Mouse (Mus musculus) stomach, embryonic 14.5 days (tissue): ENCODE results near the gene Hist1h3h. TPM values are rescaled to one million over a fixed set of nuclear protein-coding genes. Genes with fewer than 3 reads are reported as not detected.
"Not testable (repeated sequence)": the region's sequence is repeated elsewhere in the genome, so short reads cannot be mapped to it uniquely, and the experiment has no call there.

ENCODE experiments used
- ATAC-seq: fragments of 200-750 bp; cut with Nextera tagmentation; 2 replicates; pipeline ENCODE4 v1.8.0; 2017; ENCODE audit warnings: low read depth, moderate TSS enrichment; ENCODE audit not compliant: insufficient number of reproducible peaks, insufficient read depth, low FRiP score
- H3K27ac ChIP-seq: fragments of 300-500 bp; sonication (generic); 2 replicates; pipeline ENCODE4 v1.5.1; 2014; ENCODE audit warnings: mild to moderate bottlenecking, low read length, moderate library complexity, mixed read lengths
- H3K27me3 ChIP-seq: fragments of 300-500 bp; sonication (generic); 2 replicates; pipeline ENCODE4 v1.6.1; 2014; ENCODE audit warnings: low read length, control low read depth, mixed read lengths; ENCODE audit not compliant: control insufficient read depth, insufficient read depth
- H3K36me3 ChIP-seq: fragments of 300-500 bp; sonication (generic); 2 replicates; pipeline ENCODE4 v1.6.1; 2014; ENCODE audit warnings: mild to moderate bottlenecking, control low read depth, low read length, moderate library complexity, mixed read lengths; ENCODE audit not compliant: control insufficient read depth, insufficient read depth
- H3K4me1 ChIP-seq: fragments of 300-500 bp; sonication (generic); 2 replicates; pipeline ENCODE4 v1.6.1; 2014; ENCODE audit warnings: low read length, control low read depth, mixed read lengths; ENCODE audit not compliant: control insufficient read depth, insufficient read depth
- H3K4me2 ChIP-seq: fragments of 300-500 bp; sonication (generic); replicated peaks from 2 replicates; pipeline ENCODE4 v1.6.1; 2014; ENCODE audit warnings: low read depth, low read length, control low read depth
- H3K4me3 ChIP-seq: fragments of 300-500 bp; sonication (generic); 2 replicates; pipeline ENCODE4 v1.5.1; 2014; ENCODE audit warnings: low read depth, low read length, control low read depth
- H3K9ac ChIP-seq: fragments of 300-500 bp; sonication (generic); replicated peaks from 2 replicates; pipeline ENCODE4 v1.6.1; 2014; ENCODE audit warnings: low read depth, mild to moderate bottlenecking, control low read depth, low read length, moderate library complexity, mixed read lengths
- H3K9me3 ChIP-seq: fragments of 300-500 bp; sonication (generic); 2 replicates; pipeline ENCODE4 v1.6.1; 2016; ENCODE audit warnings: low read depth, low read length, control low read depth; ENCODE audit not compliant: control insufficient read depth
- WGBS: fragments of 180-500 bp; shearing (Covaris S2); extraction: QIAGEN DNeasy Blood & Tissue Kit; methylation state at CpG from one replicate; pipeline ENCODE4 v1.1.7; 2014; 5-methylcytosine and 5-hydroxymethylcytosine counted together
- microRNA-seq: library from miRNA; unstranded; fragments of <30 nt; microRNA quantifications from one replicate; pipeline ENCODE4, GENCODE M21; 2016
- polyA plus RNA-seq: library from polyadenylated mRNA; unstranded; fragments of >200 nt; fragmentation: Nextera tagmentation; extraction: Ambion mirVana; gene quantifications from 2 replicates; pipeline ENCODE4 v1.2.1, GENCODE M21; 2014

Gene Hist1h3h
- polyA plus RNA-seq, 1 experiment from 2014 or later, result 13.1 TPM

DNA sequence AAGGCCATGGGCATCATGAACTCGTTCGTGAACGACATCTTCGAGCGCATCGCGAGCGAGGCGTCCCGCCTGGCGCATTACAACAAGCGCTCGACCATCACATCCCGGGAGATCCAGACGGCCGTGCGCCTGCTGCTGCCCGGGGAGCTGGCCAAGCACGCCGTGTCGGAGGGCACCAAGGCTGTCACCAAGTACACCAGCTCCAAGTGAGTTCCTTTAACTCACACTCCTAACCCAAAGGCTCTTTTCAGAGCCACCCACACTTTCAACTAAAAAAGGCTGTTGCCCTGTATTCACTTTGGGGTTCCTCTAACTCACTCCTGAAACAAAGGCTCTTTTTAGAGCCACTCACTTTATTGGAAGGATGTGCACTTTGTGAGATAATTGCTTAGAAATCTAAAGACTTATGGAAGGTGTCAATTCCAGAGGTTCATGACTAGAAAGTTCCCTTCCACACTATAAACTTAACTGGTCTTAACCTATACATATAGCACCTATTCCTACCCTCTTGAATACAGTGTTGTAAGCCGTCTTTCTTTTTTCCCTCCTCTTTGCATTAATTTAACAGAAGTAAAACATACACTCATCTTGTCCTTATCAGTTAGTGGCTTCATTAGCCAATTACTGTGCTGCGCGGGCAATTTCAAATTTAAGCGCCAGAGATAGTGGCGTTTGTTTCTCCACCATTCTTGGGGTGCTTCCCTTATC lies 37.0 kb downstream of the Hist1h3h start:
- H3K4me2 ChIP-seq, result peak overlapping the region; percentile 62
- not testable (repeated sequence) for H3K36me3 ChIP-seq, H3K4me1 ChIP-seq, ATAC-seq, H3K9me3 ChIP-seq, H3K27me3 ChIP-seq
- H3K27ac ChIP-seq, result peak overlapping the region; percentile 91
- 0% methylated on average over 22 of the region's 26 CpGs for WGBS
- H3K9ac ChIP-seq, result peak overlapping the region; percentile 40
- H3K4me3 ChIP-seq, result peak overlapping the region; percentile 45

DNA sequence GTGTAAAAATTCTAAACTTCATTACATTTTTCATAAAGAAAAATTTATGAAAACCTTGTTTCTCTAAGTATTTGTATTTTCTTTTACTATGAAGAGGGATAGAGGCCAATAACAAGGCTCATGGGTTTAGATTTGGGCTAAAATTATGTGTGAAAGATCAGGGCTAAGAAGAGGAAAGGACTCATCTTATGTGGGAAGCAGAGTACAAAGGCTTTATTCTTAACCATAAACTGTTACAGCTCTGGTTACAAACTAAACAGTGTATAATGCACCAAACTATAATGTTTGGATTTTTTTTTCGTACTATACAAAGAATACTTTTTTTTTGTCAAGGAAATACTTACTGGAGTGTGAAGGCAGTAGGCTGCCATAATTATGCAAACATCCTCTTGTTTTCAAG lies 38.2 kb downstream of the Hist1h3h start:
- Histone ChIP-seq H3K36me3 (no peaks in the 10 kb centered on the region), H3K27ac (no peak overlapping the region), H3K9ac (no peak overlapping the region), H3K4me3 (no peak overlapping the region; the same call in 1 of the 2 replicates), H3K4me2 (peak overlapping the region; percentile 19; the same call in 1 of the 2 replicates), H3K9me3 (no peaks in the 10 kb centered on the region), H3K27me3 (no peaks in the 10 kb centered on the region), H3K4me1 (peaks cover 9% of the 10 kb centered on the region; the same call in 1 of the 2 replicates)
- WGBS, result 69% methylated on average over 1 of the region's 1 CpGs
- ATAC-seq, result no peak

Small RNAs within 50 kb of the gene (microRNA-seq; reads per million reads assigned to microRNA genes)
- gene Gm44357, result not detected
- gene Gm44367, result not detected
- gene Gm44454, result not detected

Other genes starting within 250 kb of the Hist1h3h start
- 2.7 and 2.8 TPM in 2 replicates for gene Nkapl, start 249.2 kb upstream of the Hist1h3h start, polyA plus RNA-seq
- 2.9 TPM in 2 replicates for gene Zkscan4, start 238.8 kb upstream of the Hist1h3h start, polyA plus RNA-seq
- gene Gm10065, start 238.2 kb upstream of the Hist1h3h start, polyA plus RNA-seq, result not detected in 2 replicates
- 0.17 and 0.34 TPM in 2 replicates for gene AK157302, start 222.4 kb upstream of the Hist1h3h start, polyA plus RNA-seq
- gene Gm11273, start 216.2 kb upstream of the Hist1h3h start, polyA plus RNA-seq, result 6.7 and 7.5 TPM in 2 replicates
- 11.5 and 11.6 TPM in 2 replicates for gene Zkscan8, start 186.5 kb upstream of the Hist1h3h start, polyA plus RNA-seq
- gene Olfr1366, start 174.9 kb upstream of the Hist1h3h start, polyA plus RNA-seq, result 0.07 and 0.28 TPM in 2 replicates
- gene Olfr1535, start 157.8 kb upstream of the Hist1h3h start, polyA plus RNA-seq, result 0.06 TPM in 1 of 2 replicates, not detected in the other
- not detected in 2 replicates for gene Olfr1364, start 135.9 kb upstream of the Hist1h3h start, polyA plus RNA-seq
- gene Olfr1362, start 103.6 kb upstream of the Hist1h3h start, polyA plus RNA-seq, result not detected in 2 replicates
- not detected in 2 replicates for gene Olfr11, start 75.1 kb upstream of the Hist1h3h start, polyA plus RNA-seq
- gene Olfr1361, start 54.3 kb upstream of the Hist1h3h start, polyA plus RNA-seq, result not detected in 2 replicates
- not detected in 2 replicates for gene Olfr1360, start 40.3 kb upstream of the Hist1h3h start, polyA plus RNA-seq
- not detected in 2 replicates for gene Olfr1359, start 19.5 kb upstream of the Hist1h3h start, polyA plus RNA-seq
- 3.7 and 4.3 TPM in 2 replicates for gene Hist1h2bl, start 1.5 kb upstream of the Hist1h3h start, polyA plus RNA-seq
- 8.8 and 36.0 TPM in 2 replicates for gene Hist1h2ai, start 1.2 kb upstream of the Hist1h3h start, polyA plus RNA-seq
- 3.1 TPM in 2 replicates for gene Hist1h2bm, start 4.4 kb downstream of the Hist1h3h start, polyA plus RNA-seq
- 4.1 and 4.5 TPM in 2 replicates for gene Hist1h4j, start 17.4 kb downstream of the Hist1h3h start, polyA plus RNA-seq
- 10.9 and 13.1 TPM in 2 replicates for gene Hist1h4k, start 32.8 kb downstream of the Hist1h3h start, polyA plus RNA-seq
- 10.1 and 13.3 TPM in 2 replicates for gene Hist1h2ak, start 36.2 kb downstream of the Hist1h3h start, polyA plus RNA-seq
- gene Hist1h2bn, start 36.5 kb downstream of the Hist1h3h start, polyA plus RNA-seq, result 3.1 and 5.0 TPM in 2 replicates
- 14.8 and 20.1 TPM in 2 replicates for gene Hist1h1b, start 63.0 kb downstream of the Hist1h3h start, polyA plus RNA-seq
- gene Hist1h3i, start 65.7 kb downstream of the Hist1h3h start, polyA plus RNA-seq, result 166 and 187 TPM in 2 replicates
- gene Hist1h2an, start 69.6 kb downstream of the Hist1h3h start, polyA plus RNA-seq, result 11.4 TPM in 1 of 2 replicates, not detected in the other
- 1.4 and 1.8 TPM in 2 replicates for gene Hist1h2bp, start 69.8 kb downstream of the Hist1h3h start, polyA plus RNA-seq
- 17.5 and 19.7 TPM in 2 replicates for gene Hist1h2bq, start 92.5 kb downstream of the Hist1h3h start, polyA plus RNA-seq
- gene Hist1h2ao, start 92.8 kb downstream of the Hist1h3h start, polyA plus RNA-seq, result not detected in 2 replicates
- gene Hist1h4m, start 94.1 kb downstream of the Hist1h3h start, polyA plus RNA-seq, result not detected in 2 replicates
- 18.2 and 28.4 TPM in 2 replicates for gene Hist1h4n, start 114.5 kb downstream of the Hist1h3h start, polyA plus RNA-seq
- gene Hist1h2ap, start 115.8 kb downstream of the Hist1h3h start, polyA plus RNA-seq, result 3,565 and 4,516 TPM in 2 replicates
- gene Hist1h2br, start 116.1 kb downstream of the Hist1h3h start, polyA plus RNA-seq, result 24.3 and 25.5 TPM in 2 replicates
- 16.5 and 16.8 TPM in 2 replicates for gene Zfp184, start 227.4 kb downstream of the Hist1h3h start, polyA plus RNA-seq